Mouse (Mus musculus) cerebellum, adult 2 months (tissue): ENCODE results near the gene Rassf6. TPM values are rescaled to one million over a fixed set of nuclear protein-coding genes. Genes with fewer than 3 reads are reported as not detected.
A peak's percentile ranks its signal among the peaks of the same experiment; 100 is the strongest.

Source experiments
- DNase-seq, 2 experiments: peaks; one replicate each; pipeline ENCODE4 v3.0.0; 2021
- H3K27ac ChIP-seq: fragments of 200-500 bp; 2 replicates; pipeline ENCODE4 v1.5.1; 2012; ENCODE audit warnings: low read length, control low read depth, inconsistent platforms; ENCODE audit not compliant: insufficient read depth
- H3K27me3 ChIP-seq: fragments of 200-500 bp; 2 replicates; pipeline ENCODE4 v1.6.1; 2012; ENCODE audit warnings: inconsistent platforms, mild to moderate bottlenecking, low read length, moderate library complexity; ENCODE audit not compliant: control insufficient read depth, insufficient read depth
- H3K4me1 ChIP-seq: fragments of 200-500 bp; 2 replicates; pipeline ENCODE4 v1.6.1; 2011; ENCODE audit warnings: low read length; ENCODE audit not compliant: control insufficient read depth, insufficient read depth
- H3K4me3 ChIP-seq: fragments of 200-500 bp; replicated peaks from 2 replicates; pipeline ENCODE3; 2011; ENCODE audit warnings: mild to moderate bottlenecking, low read depth, low read length, control low read depth; ENCODE audit not compliant: insufficient read depth
- CTCF ChIP-seq: fragments of 200-500 bp; IDR thresholded peaks from 2 replicates; pipeline ENCODE4 v1.5.1; 2011; ENCODE audit warnings: low read depth, mild to moderate bottlenecking, control low read depth, low read length, moderate library complexity, borderline replicate concordance; ENCODE audit not compliant: insufficient read depth
- POLR2A ChIP-seq: fragments of 200-500 bp; IDR thresholded peaks from 2 replicates; pipeline ENCODE4 v1.6.1; 2011; ENCODE audit warnings: low read length, control low read depth, borderline replicate concordance; ENCODE audit not compliant: insufficient read depth
- WGBS: fragments of 180-500 bp; shearing (Covaris S2); methylation state at CpG from one replicate; pipeline ENCODE4 v1.1.7; 2018; 5-methylcytosine and 5-hydroxymethylcytosine counted together
- polyA plus RNA-seq: library from polyadenylated mRNA; depleted of rRNA; stranded (reverse); fragments of >200 nt; gene quantifications from 2 replicates; pipeline ENCODE4 v1.2.3, GENCODE M21; 2012; rRNA removed

The Rassf6 gene
- polyA plus RNA-seq, result 5.0 and 5.1 TPM in 2 replicates

DNA sequence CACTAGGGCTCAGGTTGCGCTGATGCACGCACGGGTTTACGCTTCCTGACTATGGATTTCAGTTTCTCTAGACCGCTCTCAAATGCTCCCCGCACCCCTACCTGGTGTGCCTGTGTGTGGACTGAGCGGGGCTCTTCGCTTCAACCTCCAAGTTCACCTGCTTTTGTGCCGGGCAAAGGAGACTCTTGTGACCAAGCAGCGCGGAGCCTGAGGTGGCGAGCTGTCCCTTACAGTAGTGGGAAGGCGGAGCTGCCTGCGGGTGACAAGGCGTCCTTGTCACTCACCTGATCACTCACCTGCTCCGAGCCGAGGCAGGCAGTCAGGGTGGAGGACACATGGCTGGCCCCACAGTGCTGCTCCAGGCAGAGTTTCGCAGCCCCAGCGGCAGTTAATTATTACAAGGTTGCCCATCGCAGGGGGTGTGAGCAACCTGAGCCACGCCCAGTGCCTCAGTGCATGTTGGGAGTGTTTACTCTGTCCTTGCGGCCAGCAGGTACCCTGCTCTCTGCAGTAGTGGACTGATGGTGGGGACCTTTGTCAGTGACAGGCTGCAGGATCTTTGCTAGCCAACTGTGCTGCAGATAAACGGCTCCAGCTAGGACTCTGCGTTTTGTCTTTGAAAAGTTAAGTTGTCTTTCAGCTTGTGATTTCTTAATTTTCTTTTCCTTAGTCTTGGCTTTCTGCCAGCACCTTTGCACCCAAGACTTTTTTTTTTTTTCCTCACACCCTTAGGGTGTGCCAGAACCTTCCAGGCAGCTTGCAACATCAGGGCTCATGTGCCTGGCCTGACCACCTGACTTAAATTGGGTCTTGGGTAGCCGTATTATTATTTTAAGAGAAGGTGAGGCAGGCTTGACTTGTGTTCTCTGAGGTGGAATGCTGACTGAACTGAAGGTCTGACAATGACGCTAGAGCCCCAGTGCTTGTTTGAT is at the start of gene Rassf6:
Rassf6 (minus strand) TSS at position 372 of the 932 bp plus-strand sequence.
- 9% methylated on average over 26 of the region's 26 CpGs for WGBS
- TF ChIP-seq CTCF (no peak), POLR2A (no peak)
- DNase-seq, result peak; percentile 33 to 39
- H3K4me1 ChIP-seq, result no peaks in the 10 kb centered on the region
- H3K4me3 ChIP-seq, result peak within 1 kb of the TSS; percentile 75
- H3K27me3 ChIP-seq, result no peaks in the 10 kb centered on the region
- no peak within 1 kb of the TSS for H3K27ac ChIP-seq

DNA sequence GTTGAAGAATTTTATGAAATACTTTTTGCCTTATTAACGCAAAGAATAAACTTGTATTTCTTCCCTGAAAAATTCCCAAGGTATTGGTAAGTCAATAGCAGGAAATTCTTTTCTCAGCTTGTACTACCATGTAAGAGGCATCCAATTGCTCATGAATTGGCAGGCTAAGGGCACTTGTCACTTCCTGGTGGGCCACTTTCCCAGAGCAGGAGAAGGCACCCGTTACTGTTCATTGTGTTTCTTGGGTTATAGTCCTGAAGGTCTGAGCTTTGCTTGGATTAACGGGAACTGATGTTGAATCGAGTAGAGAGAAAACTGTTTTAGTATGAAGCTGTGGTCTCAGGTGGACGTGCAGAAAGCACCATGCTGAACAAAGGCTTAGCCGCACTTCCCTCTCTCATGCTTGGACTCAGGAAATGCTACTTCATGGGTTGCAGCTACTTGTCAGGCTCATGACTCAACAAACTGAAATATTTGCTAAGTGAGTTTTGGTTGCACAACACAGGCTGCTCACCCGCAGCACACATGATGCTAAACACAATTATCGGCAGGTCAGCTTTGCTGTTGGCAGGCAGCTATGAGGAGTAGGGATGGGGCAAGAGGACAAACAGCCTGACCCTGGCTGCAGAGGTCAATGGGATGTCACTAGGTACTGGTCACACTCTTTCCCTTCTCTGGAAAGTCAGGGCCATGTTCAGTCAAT is 49.1 kb upstream of the Rassf6 start:
- Histone ChIP-seq H3K27ac (no peak overlapping the region), H3K27me3 (no peaks in the 10 kb centered on the region), H3K4me1 (no peaks in the 10 kb centered on the region), H3K4me3 (no peak overlapping the region)
- no peak for DNase-seq
- TF ChIP-seq POLR2A, result no peak
- no peak for TF ChIP-seq CTCF
- WGBS, result 83% methylated on average over 8 of the region's 8 CpGs

DNA sequence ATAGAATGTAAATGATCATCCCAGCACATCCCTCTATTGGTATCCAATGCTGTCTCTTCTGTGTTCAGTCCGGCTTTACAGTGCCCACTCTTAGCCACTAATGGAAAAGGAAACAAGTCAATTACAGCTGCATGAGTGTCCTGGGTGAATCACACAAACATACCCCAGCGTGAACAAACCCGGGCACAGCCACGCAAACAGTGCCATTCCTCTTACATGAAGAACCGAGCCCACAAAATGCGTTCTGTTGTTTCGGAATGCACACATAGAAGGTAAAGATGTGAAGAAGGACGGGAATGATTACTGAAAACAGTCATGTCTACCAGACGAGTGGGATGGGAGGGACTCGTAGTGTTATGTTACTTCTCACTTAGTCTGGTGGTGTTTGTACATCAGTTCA is 47.5 kb upstream of the Rassf6 start:
- WGBS, result 95% methylated on average over 10 of the region's 10 CpGs
- Histone ChIP-seq H3K4me1 (no peaks in the 10 kb centered on the region), H3K4me3 (no peak overlapping the region), H3K27me3 (no peaks in the 10 kb centered on the region), H3K27ac (no peak overlapping the region)
- DNase-seq, result no peak
- no peak for TF ChIP-seq POLR2A
- TF ChIP-seq CTCF, result no peak

- H3K27ac ChIP-seq, result no peak overlapping the region
- WGBS, result 20% methylated on average over 4 of the region's 4 CpGs
- H3K4me3 ChIP-seq, result no peak overlapping the region
- DNase-seq, result no peak
- no peaks in the 10 kb centered on the region for H3K27me3 ChIP-seq
- TF ChIP-seq CTCF, result no peak
- no peak for TF ChIP-seq POLR2A
- no peaks in the 10 kb centered on the region for H3K4me1 ChIP-seq
Observed at GRCm38 (mm10) chr5:90684994-90685393, 44.5 kb upstream of the Rassf6 start.

GRCm38 (mm10) chr5:90681842-90682241 is 41.4 kb upstream of the Rassf6 start:
- Histone ChIP-seq H3K27ac (no peak overlapping the region), H3K27me3 (no peaks in the 10 kb centered on the region), H3K4me3 (no peak overlapping the region), H3K4me1 (no peaks in the 10 kb centered on the region)
- TF ChIP-seq POLR2A, result no peak
- no peak for TF ChIP-seq CTCF
- WGBS, result 75% methylated on average over 4 of the region's 4 CpGs
- no peak for DNase-seq

DNA sequence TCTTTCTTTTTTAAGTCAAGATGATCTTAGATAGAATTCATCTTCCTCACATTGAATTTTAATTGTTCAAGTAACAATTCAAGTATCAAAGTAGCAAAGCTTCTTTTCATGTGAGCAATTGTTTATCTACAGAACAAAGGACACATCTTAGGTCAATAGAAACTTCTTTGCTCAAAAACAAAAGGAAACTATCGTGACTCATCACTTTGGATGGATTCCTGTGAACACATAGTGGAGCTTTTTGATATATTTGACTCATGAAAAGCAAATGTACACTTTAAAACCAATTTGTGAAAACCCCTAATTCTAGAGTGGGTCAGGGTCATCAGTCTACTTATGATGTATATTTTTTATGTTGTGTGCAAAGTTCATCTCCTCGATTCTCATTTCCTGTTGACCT is 37.1 kb upstream of the Rassf6 start:
- H3K27ac ChIP-seq, result no peak overlapping the region
- DNase-seq, result no peak
- no peak overlapping the region for H3K4me3 ChIP-seq
- H3K4me1 ChIP-seq, result no peaks in the 10 kb centered on the region
- 79% methylated on average over 2 of the region's 2 CpGs for WGBS
- TF ChIP-seq POLR2A, result no peak
- TF ChIP-seq CTCF, result no peak
- H3K27me3 ChIP-seq, result no peaks in the 10 kb centered on the region

DNA sequence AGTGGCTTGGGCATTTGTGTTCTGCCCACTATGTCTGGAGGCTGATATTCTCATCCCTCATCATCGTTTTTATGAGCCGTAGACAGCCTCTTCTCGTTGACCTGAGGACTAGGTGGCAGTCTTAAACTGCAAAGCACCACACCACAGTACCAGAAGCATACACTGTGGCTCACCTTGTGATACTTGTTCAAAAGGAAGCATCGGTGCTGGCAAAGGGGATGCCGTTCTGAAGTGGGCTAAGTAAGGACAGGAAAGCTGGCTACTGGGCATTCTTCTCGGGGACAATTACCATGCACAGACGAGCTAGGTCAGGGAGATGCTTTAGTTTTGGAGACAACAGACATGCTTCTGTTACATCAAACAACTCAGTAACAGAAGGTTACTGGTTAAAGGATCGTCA is 21.4 kb upstream of the Rassf6 start:
- Histone ChIP-seq H3K4me1 (no peaks in the 10 kb centered on the region), H3K27ac (no peak overlapping the region), H3K27me3 (no peaks in the 10 kb centered on the region), H3K4me3 (no peak overlapping the region)
- DNase-seq, result peak in 1 of 2 experiments; percentile 12
- TF ChIP-seq CTCF (no peak), POLR2A (no peak)
- WGBS, result 15% methylated on average over 8 of the region's 8 CpGs

DNA sequence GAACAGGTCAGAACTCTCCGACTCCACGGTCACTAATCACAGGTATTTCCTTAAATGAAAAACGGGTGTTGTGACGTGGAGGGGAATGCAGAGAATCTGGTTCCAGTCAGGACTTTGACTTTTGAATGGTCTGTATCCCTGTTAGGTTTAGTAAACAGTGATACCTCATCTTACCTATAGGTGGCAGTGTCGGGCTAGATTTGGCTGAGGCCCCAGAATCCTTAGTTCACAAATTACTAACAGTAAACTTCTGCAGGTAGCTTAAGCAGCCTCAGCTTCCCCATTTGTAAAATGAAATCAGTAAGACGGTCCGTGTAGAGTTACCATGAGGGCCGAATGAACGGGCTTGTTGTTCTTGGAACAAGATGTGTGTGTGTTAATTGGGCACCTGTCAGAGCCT is 21.0 kb upstream of the Rassf6 start:
- no peaks in the 10 kb centered on the region for H3K27me3 ChIP-seq
- DNase-seq, result peak; percentile 30 to 34
- no peaks in the 10 kb centered on the region for H3K4me1 ChIP-seq
- no peak overlapping the region for H3K27ac ChIP-seq
- WGBS, result 24% methylated on average over 9 of the region's 9 CpGs
- TF ChIP-seq POLR2A (no peak), CTCF (peak; percentile 51; the same call in 1 of the 2 replicates)
- H3K4me3 ChIP-seq, result no peak overlapping the region
